9 mouse cellular contexts compared by ENCODE assay signal in the genomic region with DNA sequence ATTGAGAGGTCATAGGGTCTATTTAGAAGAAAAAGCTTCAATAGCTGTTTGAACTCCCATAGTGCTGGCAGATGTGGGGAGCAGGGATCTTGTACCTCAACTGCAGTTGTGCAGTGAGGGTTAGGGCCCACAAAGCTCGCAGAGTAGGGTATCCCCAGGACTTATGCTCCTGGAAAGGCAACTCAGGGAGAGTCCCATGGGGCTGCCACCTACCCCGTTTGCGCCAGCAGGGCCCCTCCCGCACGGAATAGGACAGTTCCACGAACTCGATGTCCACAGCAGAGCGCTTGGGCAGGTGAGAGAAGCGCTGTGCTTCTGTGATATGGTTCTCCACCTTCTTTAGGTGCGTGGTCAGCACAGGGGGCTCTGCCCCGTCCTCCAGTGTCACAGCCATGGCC. TPM values are rescaled to one million over a fixed set of nuclear protein-coding genes. Genes with fewer than 3 reads are reported as not detected.
DNase-seq lines count a peak whose midpoint lies in the region; ATAC-seq and TF ChIP-seq lines count a peak whose summit lies in the region.
"Had no signal": no experiment of that assay in that cellular context is flagged by ENCODE, and none has a peak within 500 bp of the region (broad histone marks: within the 10 kb centered on the region; RNA-seq: fewer than 3 reads in every experiment).

No protein-coding gene starts in this region.

- peak overlapping the region; percentile 97 for H3K4me2 ChIP-seq in lung, embryonic 14.5 days
- H3K4me2 ChIP-seq in embryonic facial prominence, embryonic 15.5 days (replicated peaks), result peak overlapping the region; percentile 93
- peak overlapping the region; percentile 99 for H3K4me2 ChIP-seq in limb, embryonic 11.5 days (ENCODE audit: low read depth, severe bottlenecking)
- H3K4me2 ChIP-seq in neural tube, embryonic 15.5 days, result peak overlapping the region; percentile 90

- H3K9me3 ChIP-seq in lung, embryonic 14.5 days (ENCODE audit: low read depth, low read length), result no peaks in the 10 kb centered on the region
- no peaks in the 10 kb centered on the region for H3K9me3 ChIP-seq in embryonic facial prominence, embryonic 15.5 days (replicated peaks)
- no peaks in the 10 kb centered on the region for H3K9me3 ChIP-seq in limb, embryonic 11.5 days (ENCODE audit: control insufficient read depth, low read length)
- no peaks in the 10 kb centered on the region for H3K9me3 ChIP-seq in neural tube, embryonic 15.5 days (replicated peaks)

- peak overlapping the region; percentile 63 for H3K4me3 ChIP-seq in lung, embryonic 14.5 days (ENCODE audit: low read depth, low read length)
- peak overlapping the region; percentile 62 for H3K4me3 ChIP-seq in embryonic facial prominence, embryonic 15.5 days (replicated peaks)
- H3K4me3 ChIP-seq in limb, embryonic 11.5 days (ENCODE audit: low read depth, low read length), result peak overlapping the region; percentile 82
- H3K4me3 ChIP-seq in neural tube, embryonic 15.5 days (replicated peaks), result peak overlapping the region; percentile 83
- H3K4me3 ChIP-seq: myocyte had no signal

- no peak for TF ChIP-seq CTCF in lung, embryonic 14.5 days (IDR thresholded peaks at IDR 0.05; ENCODE audit: low read depth)

- ATAC-seq in lung, embryonic 14.5 days (ENCODE audit: insufficient read depth), result peak; percentile 35
- ATAC-seq in embryonic facial prominence, embryonic 15.5 days (ENCODE audit: insufficient number of reproducible peaks, low FRiP score, low TSS enrichment, low read depth), result peak; percentile 40; the same call in 1 of the 2 replicates
- 0 out of 2 replicates have a peak, but pooled peaks have one; percentile 3 for ATAC-seq in limb, embryonic 11.5 days (ENCODE audit: insufficient number of reproducible peaks, low FRiP score, low TSS enrichment, low read depth)
- ATAC-seq in neural tube, embryonic 15.5 days (ENCODE audit: low FRiP score), result peak; percentile 3; the same call in 1 of the 2 replicates

- peaks cover 27% of the 10 kb centered on the region for H3K27me3 ChIP-seq in lung, embryonic 14.5 days (ENCODE audit: insufficient read depth, low read length)
- peaks cover 23% of the 10 kb centered on the region for H3K27me3 ChIP-seq in embryonic facial prominence, embryonic 15.5 days
- H3K27me3 ChIP-seq in limb, embryonic 11.5 days (ENCODE audit: control insufficient read depth, insufficient read depth, low read length), result peaks cover 20% of the 10 kb centered on the region
- H3K27me3 ChIP-seq in neural tube, embryonic 15.5 days (replicated peaks), result no peaks in the 10 kb centered on the region

- peak overlapping the region; percentile 64 for H3K9ac ChIP-seq in lung, embryonic 14.5 days
- H3K9ac ChIP-seq in embryonic facial prominence, embryonic 15.5 days, result peak overlapping the region; percentile 65
- peak overlapping the region; percentile 73 for H3K9ac ChIP-seq in limb, embryonic 11.5 days (ENCODE audit: low read length)
- peak overlapping the region; percentile 95 for H3K9ac ChIP-seq in neural tube, embryonic 15.5 days (replicated peaks)

- no peak overlapping the region for H3K27ac ChIP-seq in lung, embryonic 14.5 days (ENCODE audit: low read depth)
- H3K27ac ChIP-seq in embryonic facial prominence, embryonic 15.5 days (replicated peaks), result no peak overlapping the region
- H3K27ac ChIP-seq in limb, embryonic 11.5 days (replicated peaks; ENCODE audit: low read depth, low read length), result no peak overlapping the region
- peak overlapping the region; percentile 85 for H3K27ac ChIP-seq in neural tube, embryonic 15.5 days (replicated peaks)

- no peak for DNase-seq in lung, embryonic 14.5 days
- DNase-seq in lung, postnatal 10 days, result no peak
- no peak for DNase-seq in limb, embryonic 11.5 days (ENCODE audit: low spot score)
- DNase-seq in ovary, adult 18-20 months (ENCODE audit: low spot score), result no peak
- no peak for DNase-seq in thymus, adult 18-20 months
- no peak for DNase-seq in lung, adult 18-20 months

- WGBS in lung, embryonic 14.5 days, result 11% methylated on average over 11 of the region's 11 CpGs
- WGBS in embryonic facial prominence, embryonic 15.5 days, result 8% methylated on average over 11 of the region's 11 CpGs
- 4% methylated on average over 11 of the region's 11 CpGs for WGBS in limb, embryonic 11.5 days
- WGBS in neural tube, embryonic 15.5 days, result 3% methylated on average over 11 of the region's 11 CpGs

- peaks cover 4% of the 10 kb centered on the region; the same call in 1 of the 2 replicates for H3K4me1 ChIP-seq in lung, embryonic 14.5 days (ENCODE audit: insufficient read depth)
- H3K4me1 ChIP-seq in embryonic facial prominence, embryonic 15.5 days, result peaks cover 26% of the 10 kb centered on the region
- peaks cover 18% of the 10 kb centered on the region; the same call in 1 of the 2 replicates for H3K4me1 ChIP-seq in limb, embryonic 11.5 days (ENCODE audit: control insufficient read depth, insufficient read depth, low read length)
- H3K4me1 ChIP-seq in neural tube, embryonic 15.5 days, result peaks cover 29% of the 10 kb centered on the region

- H3K36me3 ChIP-seq in lung, embryonic 14.5 days (ENCODE audit: insufficient read depth), result no peaks in the 10 kb centered on the region
- peaks cover 15% of the 10 kb centered on the region for H3K36me3 ChIP-seq in embryonic facial prominence, embryonic 15.5 days
- peaks cover 8% of the 10 kb centered on the region for H3K36me3 ChIP-seq in limb, embryonic 11.5 days (ENCODE audit: control insufficient read depth, insufficient read depth, low read length)
- peaks cover 15% of the 10 kb centered on the region for H3K36me3 ChIP-seq in neural tube, embryonic 15.5 days

RNA-seq across cellular contexts. Expression of a gene that starts 1.4 kb away (rescaled TPM):
- 2.4 and 2.7 TPM in 2 replicates for polyA plus RNA-seq in lung, embryonic 14.5 days (2014; fragmentation: Nextera tagmentation; extraction: Ambion mirVana)
- 5.1 and 5.5 TPM in 2 replicates for polyA plus RNA-seq in embryonic facial prominence, embryonic 15.5 days (2015; fragmentation: Nextera tagmentation; extraction: Ambion mirVana)
- polyA plus RNA-seq in limb, embryonic 11.5 days (2014; fragmentation: Nextera tagmentation; extraction: Ambion mirVana), result 3.4 and 3.7 TPM in 2 replicates
- polyA plus RNA-seq in neural tube, embryonic 15.5 days (2015; fragmentation: Nextera tagmentation; extraction: Ambion mirVana), result 26.8 and 30.3 TPM in 2 replicates

RNA-seq across cellular contexts. Expression of a gene that starts 18.5 kb away (rescaled TPM):
- 19.1 and 20.1 TPM in 2 replicates for polyA plus RNA-seq in lung, embryonic 14.5 days (2014; fragmentation: Nextera tagmentation; extraction: Ambion mirVana)
- 23.0 and 26.6 TPM in 2 replicates for polyA plus RNA-seq in embryonic facial prominence, embryonic 15.5 days (2015; fragmentation: Nextera tagmentation; extraction: Ambion mirVana)
- 19.5 and 28.4 TPM in 2 replicates for polyA plus RNA-seq in limb, embryonic 11.5 days (2014; fragmentation: Nextera tagmentation; extraction: Ambion mirVana)
- polyA plus RNA-seq in neural tube, embryonic 15.5 days (2015; fragmentation: Nextera tagmentation; extraction: Ambion mirVana), result 28.0 and 28.2 TPM in 2 replicates

RNA-seq across cellular contexts. Expression of a gene that starts 18.6 kb away (rescaled TPM):
- 9.2 and 9.6 TPM in 2 replicates for polyA plus RNA-seq in lung, embryonic 14.5 days (2014; fragmentation: Nextera tagmentation; extraction: Ambion mirVana)
- polyA plus RNA-seq in embryonic facial prominence, embryonic 15.5 days (2015; fragmentation: Nextera tagmentation; extraction: Ambion mirVana), result 13.4 and 14.6 TPM in 2 replicates
- polyA plus RNA-seq in limb, embryonic 11.5 days (2014; fragmentation: Nextera tagmentation; extraction: Ambion mirVana), result 2.7 and 3.0 TPM in 2 replicates
- 4.5 and 5.3 TPM in 2 replicates for polyA plus RNA-seq in neural tube, embryonic 15.5 days (2015; fragmentation: Nextera tagmentation; extraction: Ambion mirVana)

RNA-seq across cellular contexts. Expression of a gene that starts 33.1 kb away (rescaled TPM):
- 6.7 and 8.6 TPM in 2 replicates for polyA plus RNA-seq in lung, embryonic 14.5 days (2014; fragmentation: Nextera tagmentation; extraction: Ambion mirVana)
- 9.1 and 10.3 TPM in 2 replicates for polyA plus RNA-seq in embryonic facial prominence, embryonic 15.5 days (2015; fragmentation: Nextera tagmentation; extraction: Ambion mirVana)
- 6.5 and 7.6 TPM in 2 replicates for polyA plus RNA-seq in limb, embryonic 11.5 days (2014; fragmentation: Nextera tagmentation; extraction: Ambion mirVana)
- 21.7 and 24.3 TPM in 2 replicates for polyA plus RNA-seq in neural tube, embryonic 15.5 days (2015; fragmentation: Nextera tagmentation; extraction: Ambion mirVana)

RNA-seq across cellular contexts. Expression of a gene that starts 35.7 kb away (rescaled TPM):
- 0.11 and 0.13 TPM in 2 replicates for polyA plus RNA-seq in lung, embryonic 14.5 days (2014; fragmentation: Nextera tagmentation; extraction: Ambion mirVana)
- polyA plus RNA-seq in embryonic facial prominence, embryonic 15.5 days (2015; fragmentation: Nextera tagmentation; extraction: Ambion mirVana), result 0.14 and 0.19 TPM in 2 replicates
- polyA plus RNA-seq in limb, embryonic 11.5 days (2014; fragmentation: Nextera tagmentation; extraction: Ambion mirVana), result 0.08 TPM in 1 of 2 replicates, not detected in the other
- 0.61 and 0.65 TPM in 2 replicates for polyA plus RNA-seq in neural tube, embryonic 15.5 days (2015; fragmentation: Nextera tagmentation; extraction: Ambion mirVana)
